Mouse (Mus musculus): ENCODE measurements around the gene Dnah2. TPM values are rescaled to one million over a fixed set of nuclear protein-coding genes. Genes with fewer than 3 reads are reported as not detected.

The Dnah2 gene
- total RNA-seq, 2 experiments from 2014 or later: 0.03 to 0.48 TPM

DNA sequence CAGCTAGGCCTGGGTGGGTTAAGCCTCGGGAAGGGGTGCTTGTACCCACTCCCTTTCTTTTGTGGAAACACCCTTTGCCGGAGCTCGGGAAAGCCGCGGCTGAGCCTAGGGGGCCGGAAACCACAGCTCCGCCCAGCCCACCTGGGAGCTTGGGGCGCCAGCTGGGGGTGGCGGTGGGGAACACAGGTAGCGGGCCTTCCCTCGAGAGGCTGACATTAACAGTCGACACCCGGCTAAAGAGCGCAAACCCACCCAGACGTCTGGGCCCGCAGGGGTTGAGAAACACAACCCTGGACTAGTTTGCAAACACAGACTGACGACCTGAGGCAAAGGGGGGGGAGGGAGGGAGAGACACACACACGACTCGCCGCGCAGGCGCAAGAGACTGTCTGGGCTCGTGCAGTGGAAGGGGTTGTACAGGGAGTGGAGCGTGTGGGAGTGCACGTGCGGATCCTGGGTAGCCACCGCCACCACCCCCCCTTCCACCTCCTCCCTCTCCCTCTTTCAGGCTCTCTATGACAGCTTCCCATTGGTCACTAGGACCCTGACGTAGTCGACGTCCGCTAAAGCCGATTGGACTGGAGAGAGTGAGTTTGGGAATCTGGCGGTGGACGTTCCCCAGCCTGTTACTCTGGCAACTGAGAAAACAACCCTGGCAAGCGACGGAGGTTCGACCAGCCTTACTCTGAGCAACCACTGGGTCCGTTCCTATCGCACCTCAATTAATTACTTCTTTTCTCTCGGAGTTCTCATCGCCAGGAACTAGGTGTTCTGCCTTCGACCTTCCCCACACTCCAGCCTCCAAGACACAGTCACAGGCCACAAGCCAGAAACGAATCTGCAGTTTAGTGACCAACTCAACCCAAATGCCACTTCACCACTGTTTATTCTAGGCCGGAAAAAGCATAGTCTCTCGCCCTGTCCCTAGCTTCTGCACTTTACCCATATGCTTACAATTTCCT, 130.1 kb downstream of the Dnah2 start:
- peak; percentile 98 for DNase-seq

DNA sequence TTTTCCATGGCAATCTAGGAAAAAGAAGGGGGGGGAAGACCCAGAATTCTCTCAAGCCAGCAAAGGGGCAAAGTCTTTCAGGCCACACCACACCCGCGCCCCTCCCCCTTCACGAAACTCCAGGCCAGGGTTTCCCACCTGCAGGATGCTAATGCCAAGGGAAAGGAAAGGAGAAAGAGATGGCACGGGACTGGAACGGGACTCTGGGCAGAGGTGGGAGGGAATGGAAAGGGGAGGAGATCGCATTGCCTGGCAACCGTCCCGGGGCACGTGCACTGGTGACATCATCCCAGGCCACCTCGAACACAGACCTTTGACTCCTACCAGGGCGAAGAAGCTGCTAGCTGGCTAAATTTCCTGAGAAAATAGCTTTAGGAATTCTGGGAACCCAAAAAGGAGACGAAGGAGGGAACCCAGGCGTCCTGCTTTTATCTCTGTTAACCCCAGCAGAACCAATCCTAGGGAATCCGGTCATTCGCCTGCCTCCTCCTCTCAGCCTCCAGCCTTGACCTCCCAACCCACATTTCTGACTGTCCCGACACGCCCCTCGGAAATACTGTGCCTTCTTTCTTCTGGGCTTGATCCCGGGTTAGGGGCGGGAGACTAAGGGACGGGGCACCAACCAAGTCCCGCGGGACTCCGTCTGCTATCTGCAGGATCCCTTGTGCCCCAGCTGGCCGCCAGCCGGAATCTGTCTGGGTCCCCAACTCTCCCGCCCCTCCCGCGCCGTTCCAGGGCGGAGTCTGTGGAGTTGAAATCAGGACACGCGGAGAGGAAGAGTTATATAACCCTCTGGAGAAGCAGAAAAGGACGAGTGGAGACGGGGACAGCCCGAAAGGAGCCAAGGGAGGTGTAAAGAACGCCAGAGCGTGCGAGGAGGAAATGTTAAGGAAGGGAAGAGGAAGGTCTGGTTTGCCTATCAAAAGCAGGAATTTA, 131.2 kb downstream of the Dnah2 start:
- DNase-seq: peak; percentile 95

DNA sequence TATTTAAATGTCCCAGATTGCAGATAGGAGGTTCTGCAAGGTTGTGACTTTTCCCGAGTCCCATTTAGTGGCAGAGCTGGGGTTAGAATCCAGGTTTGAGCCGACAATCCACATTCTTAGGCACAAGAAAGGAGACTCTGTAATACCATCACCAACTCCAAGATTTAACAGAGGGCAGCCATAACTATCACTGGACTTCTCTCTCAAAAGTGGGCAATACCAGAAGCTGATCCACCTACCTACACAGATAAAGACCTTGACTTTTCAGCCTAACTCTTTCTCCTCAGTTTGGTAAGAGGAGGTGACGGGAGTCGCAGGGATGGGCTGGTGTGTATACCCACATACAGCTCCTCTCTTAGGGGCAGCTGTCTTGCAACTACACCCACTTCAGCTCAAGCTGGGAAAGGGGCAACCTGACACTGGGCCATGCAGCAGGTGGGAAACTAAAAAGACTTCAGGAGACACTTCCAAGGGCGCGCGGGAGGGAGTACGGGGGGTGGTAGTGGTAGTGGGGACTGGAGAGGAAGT, 131.9 kb downstream of the Dnah2 start:
- no peak for DNase-seq

DNA sequence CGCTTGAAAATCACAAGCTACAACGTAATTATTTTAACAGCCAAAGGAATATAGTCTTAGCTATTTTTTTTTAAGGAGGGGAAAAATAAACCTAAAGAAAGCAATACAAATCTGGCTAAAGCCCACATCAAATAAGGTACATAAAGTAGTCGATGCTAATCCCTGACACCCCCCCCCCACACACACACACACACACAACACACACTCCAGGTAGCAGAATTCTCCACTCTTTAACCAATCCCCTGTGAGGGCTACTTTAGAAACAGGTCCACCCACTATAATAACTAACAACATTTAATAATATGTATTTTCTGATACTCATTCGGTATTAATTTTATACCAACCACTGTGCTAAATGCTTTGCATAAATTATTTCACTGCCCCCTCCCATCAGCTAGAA, 132.4 kb downstream of the Dnah2 start:
- no peak for DNase-seq

DNA sequence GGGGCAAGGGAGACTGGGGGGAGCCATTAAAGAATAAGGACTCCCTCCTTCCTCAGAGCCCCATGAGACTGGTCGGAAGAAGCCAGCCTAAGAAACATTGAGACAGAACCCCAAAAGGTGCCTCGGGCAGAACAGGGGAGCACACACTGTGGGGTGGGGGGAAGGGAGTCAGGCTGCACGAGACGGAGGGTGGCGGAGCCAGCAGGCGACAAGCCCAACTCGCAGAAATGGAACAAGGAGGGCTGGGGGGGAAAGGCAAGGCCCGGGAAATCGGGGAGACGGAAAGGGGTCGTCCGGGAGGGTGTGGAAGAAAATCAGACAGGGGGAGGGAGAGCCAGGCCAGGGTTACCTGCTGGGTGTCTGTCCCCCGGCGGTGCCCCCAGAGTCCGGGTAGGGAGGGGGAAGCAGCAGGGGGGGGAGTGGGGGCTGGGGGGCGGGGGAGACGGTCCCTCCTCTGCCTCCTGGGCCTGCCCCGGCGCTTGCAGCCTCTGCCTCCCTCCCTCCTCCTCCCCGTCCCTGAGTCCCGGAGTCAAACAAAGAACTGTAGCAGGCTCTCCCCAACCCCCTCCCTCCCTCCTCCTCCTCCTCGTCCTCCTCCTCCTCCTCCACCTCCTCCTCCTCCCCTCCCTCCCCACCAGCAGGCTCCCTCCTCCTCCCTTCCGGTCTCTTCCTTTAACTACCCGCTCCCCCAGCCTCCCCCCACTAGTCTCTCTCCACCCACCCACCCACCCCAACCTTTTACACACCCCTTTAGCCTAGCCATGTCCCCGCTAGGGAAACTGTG, 133.1 kb downstream of the Dnah2 start:
- DNase-seq: peak; percentile 80

DNA sequence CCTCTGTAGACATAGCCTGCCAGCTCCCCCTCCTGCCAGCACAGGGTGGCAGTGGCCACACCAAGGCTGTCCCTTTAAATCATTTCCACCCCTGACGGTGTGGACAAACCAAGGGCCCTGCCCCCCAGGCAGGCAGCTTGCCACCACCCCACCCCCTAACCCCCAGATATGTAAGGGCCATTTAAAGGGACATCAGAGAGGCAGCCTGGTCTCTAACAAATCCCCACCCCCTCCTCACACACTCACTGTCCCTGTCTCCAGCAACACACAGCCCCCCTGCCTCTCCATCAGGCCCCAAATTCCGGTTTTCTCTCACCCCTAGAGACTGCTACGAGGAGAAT, 133.6 kb downstream of the Dnah2 start:
- peak; percentile 90 for DNase-seq

DNA sequence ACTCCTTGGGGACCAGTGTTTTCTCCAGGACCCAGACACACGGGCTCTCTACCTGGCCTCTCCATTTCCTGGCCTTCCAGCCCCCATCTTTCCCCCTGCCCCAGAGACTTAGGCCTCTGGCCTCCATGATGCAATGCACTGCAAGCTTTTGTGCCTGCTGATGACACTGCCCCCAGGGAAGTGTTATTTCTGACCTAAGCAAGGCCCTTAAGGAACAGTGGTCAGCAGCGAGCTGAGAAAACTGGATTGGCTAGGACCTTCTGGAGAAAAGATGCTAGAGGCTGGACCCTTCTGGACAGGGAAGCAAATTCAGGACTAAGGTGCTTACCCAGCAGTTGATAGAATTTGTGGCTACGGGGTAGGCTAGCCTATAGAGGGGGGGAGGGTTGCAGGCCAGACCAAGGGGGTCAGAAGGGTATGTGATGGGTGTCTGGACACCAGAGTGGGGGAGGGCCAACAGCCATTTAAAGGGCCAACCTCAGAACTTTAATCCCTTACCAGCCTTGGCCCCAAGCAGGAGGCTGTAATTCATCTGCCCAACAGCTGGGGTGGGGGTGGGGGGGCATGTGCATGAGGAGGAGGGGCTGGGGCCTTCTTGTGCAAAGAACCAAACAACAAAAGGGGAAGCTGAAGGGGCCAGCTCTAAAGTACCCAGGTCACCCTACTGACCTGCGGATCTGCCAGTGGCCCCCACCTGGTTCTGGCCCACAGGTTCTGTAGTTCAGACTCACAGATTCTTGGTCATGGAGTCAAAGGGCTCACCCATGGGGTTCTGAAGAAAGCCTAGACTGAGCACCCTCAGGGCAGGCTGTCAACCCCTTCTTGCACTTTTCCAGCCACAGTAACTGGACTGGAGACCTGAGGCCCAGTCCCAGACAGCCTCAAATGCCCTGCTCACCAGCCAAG, 134.2 kb downstream of the Dnah2 start:
- peak; percentile 34 for DNase-seq

DNA sequence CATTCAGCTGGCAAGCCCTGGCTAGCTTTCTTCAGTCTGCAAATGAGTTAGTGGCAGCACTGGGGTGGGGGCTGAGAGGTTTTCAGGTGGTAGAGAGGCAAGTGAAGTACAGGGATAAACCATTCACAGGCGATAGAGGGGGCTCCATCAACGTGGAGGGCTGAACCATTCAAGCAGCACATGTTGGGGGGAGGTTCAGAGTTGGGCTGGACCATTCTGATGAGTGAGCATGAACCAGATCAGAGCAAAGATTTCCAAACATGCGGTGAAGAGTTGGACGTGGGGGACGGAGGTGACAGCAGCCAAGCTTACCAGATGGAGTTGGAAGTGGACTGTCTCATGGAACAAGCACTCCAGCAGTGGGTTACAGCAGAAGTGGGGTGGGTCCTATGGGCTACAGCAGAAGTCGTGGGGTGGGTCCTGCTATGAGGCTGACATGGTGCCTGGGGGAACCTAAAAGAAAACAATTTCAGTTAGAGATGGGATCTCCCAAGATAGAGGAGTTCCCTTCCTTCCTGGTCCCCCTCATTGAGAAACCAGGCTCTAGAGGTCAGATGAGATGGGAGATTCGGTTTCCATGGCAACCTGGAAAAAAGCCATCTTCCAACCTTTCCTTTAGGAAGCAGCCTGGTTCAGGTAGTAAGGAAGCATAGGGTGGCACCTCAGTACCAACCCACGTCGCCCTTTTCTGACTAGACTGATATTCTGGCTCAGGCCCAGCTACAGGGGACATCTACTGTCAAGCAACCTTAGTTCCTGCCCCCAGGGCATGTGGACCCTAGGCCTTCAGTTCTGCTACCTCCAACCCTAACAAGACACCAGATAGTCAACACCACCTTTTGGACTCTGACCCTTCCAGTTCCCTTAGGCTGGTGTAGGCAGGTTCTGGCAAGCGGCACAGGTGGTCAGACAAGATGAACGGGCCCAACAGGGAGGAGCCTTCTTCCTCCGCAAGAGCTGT, 135.4 kb downstream of the Dnah2 start, which contains the start of gene Kdm6b:
TSS of gene Kdm6b (minus strand) at position 455 of the 961 bp plus-strand sequence.
- no peak for DNase-seq

DNA sequence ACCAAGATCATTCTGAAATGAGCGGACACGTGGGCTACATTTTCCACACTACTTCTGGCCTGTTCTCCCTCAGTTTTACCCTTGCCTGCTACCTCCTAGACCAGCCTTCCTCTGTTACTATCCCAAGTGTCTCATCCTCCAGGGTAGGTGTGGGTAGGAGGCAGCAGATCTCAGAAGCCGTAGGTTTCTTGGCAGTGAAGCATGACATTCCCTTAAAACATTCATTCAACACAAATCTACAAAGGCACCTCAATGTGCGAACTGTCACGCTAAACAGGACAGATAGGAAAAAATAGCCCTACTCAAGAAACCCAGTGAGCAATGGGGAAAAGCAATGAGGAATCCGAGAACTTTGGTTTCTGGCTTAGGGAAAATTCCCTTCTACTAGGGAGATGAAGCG, 136.4 kb downstream of the Dnah2 start:
- no peak for DNase-seq

DNA sequence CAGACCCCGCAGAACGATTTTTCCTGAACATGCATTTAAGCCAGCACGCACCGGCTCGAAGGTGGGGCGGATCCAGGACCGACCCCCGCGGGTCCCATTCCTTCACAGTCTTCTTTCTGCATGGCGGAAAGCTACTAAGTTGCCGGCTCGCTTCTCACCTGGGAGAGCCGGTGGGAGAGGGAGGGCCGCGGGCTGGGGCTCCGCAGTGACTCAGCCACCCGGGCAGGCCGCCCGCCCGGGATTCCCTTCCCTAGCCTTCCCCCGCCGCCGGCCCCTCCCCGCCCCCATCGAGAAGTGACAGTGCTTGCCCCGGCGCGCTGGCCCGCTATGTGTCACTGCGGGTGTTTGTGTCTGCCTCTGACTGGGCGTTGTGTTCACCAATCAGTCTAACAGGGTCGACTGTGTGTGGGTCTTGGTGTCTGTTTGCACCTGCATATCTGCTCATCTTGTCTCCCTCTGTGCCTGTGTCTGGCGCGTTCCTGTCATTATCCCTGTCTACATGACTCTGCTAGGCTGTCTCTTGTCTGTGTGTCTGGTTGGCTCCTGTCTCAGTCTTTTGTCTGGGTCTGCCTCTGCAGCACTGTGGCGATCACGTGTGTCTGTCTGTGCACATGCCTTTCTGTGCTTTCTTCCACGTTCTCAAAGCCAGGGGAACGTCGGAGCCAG, 137.2 kb downstream of the Dnah2 start:
- peak; percentile 88 for DNase-seq

DNA sequence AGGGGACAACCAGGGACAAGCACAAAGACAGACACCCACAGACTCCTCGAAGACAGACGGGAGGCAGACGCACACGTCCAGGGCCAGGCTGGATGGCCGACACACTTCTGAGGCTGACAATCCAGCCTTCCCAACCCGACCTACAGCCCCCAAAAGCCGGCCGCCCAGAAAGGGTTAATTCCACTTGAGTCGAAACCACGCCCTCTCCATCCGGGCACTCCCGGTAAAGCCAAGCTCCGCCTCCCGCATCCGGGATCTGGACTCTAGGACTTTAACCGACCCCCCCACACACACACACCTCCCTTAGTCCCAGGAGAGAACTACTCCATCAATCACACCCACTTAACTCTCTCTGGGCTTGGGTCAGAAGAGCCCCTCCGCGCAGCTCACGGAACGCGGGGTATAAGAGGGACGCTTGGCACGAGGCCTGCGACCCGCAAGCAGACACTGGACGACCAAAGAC, 137.8 kb downstream of the Dnah2 start:
- DNase-seq: peak; percentile 90

DNA sequence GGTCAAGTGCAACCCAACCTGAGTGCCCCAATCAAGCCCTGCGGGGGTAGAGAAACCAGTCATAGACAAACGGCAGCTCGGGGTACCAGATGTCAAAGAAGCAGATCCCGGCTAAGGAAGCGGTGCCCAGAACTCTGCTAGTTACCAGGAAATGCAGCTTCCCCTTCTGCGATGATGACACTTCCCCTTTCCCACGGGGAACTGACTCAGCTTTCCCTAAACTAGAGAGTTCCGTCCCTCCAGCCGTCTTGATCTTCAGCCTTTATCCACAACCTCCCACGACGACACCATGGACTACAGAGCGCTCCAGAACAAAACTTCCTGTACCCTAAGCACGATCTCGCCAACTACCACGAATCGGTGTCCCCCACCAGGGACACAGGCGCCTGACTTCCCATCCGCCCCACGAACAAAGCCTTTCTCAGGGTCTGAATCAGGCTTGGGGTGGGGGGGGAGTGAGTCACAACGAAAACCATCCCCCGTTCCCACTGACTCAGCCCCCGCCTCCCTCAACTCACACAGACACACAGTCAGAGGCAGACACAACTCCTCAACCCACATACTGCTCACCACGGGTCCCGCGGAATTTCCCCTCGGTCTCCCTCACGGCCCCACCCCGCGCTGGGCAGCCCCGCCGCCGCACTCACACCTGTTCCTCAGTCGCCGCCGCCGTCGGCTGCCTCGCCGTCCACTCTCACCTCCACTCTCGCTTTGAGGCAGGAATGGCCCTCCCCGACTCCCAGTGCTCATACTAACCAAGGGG, 138.4 kb downstream of the Dnah2 start:
- peak; percentile 66 for DNase-seq

DNA sequence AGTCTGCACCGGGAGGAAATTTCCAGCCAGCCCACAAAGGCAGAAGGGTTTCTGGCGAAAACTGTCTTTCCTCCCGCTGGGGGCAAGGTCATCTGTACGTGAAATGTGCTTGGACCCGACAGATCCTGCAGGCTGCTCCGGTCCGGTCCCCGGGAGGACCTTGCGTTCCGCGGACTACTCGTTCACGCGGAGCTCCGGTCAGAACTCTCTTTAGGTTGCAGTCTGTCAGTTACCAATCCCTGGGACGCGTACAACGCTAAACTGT, 138.9 kb downstream of the Dnah2 start:
- no peak for DNase-seq

DNA sequence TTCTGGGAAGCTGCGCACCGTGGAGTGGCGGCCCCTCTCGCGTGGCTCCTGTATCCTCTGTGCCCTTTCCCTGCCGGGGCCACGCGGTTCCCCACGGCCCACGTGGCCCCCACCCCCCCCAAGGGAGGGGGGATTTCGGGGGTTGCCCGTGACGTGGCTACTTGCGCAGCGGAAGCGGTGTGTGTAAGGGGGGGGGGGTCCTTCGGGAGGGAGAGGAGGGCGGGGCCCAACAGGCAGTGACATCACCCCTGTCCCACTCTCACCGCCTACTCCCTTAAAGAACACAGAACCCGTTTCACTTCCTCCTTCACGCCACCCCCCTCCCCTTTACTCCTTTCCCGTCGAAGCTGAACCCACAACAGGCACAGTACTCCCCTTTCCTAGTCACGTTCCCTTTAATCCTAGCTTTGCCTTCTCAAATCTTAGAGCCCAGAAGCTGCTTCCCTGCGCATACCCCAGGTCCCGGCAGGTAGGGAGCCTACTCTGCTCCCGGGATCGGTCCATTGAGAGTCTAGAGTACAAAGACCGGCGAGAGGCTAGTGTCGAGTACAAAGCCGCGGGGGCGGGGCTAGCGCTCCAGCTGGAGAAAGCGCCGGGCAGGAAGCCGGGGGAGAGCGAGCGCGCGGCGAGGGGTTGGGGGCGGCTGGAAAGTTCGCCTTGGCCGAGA, 139.4 kb downstream of the Dnah2 start:
- peak; percentile 75 for DNase-seq

DNA sequence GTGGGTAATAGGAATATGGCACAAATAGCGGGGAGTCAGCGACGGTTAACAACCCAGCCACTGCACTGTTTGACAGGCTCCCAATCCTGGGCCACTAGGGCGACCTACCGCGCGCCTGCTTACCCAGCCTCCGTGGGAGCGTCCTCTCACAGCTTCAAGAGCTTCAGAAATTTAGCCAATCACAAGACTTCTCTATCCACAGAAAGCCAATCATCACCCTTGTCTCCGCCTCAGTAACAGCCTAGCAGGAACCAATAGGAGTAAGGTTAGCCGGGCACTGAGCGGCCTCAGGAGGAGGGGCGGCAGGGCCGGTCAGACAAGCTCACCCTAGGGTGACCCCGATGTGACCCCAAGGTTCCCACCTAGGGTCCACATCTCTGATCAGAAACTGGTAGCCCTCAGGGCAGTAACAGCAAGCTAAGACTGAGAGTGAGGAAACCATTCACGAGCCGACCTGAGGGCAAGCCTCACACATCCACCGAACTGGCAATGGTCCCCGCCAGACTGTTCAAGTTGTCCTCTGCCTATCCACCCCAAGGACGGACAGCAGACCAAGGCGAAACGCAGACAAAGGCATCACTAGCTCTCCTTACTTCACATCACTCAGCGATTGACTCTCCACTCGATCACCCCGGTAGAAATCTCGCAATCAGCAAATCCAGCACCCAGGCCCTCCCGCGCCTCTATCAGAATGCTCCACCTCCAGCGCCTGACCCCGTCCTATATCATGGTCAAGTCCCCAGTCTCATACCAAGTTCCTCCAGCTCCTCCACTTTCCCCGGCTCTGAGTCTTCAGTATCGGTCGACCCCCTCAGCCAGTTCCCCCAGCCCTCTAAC, 140.2 kb downstream of the Dnah2 start:
- DNase-seq: peak; percentile 86

DNA sequence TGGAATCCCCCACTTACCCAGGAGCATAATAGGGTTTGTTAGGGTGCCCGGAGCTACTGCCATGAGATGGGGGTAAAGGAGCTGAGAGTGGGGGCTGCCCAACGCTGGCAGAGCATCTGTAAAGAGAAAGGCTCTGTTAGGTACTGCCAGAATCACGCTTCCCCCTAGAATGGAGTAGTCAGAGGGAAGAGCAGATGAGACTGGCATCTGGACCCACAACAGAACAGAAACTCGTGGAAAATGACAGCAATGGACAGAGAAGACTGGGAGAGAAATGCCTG, 141.2 kb downstream of the Dnah2 start:
- DNase-seq: no peak

Data from gastrocnemius, postnatal 25 days (tissue).